Mouse (Mus musculus) spleen, adult 12 weeks (tissue): ENCODE measurements at regions not wholly inside any gene's neighbourhood (a gene's known extent, or its start where the extent isn't known, plus 50 kb on each side); places are given as distances from the start of the nearest gene placed in this dataset.
"Not testable (repeated sequence)": the region's sequence is repeated elsewhere in the genome, so short reads cannot be mapped to it uniquely, and the experiment has no call there.

Experiments
- DNase-seq: peaks from one replicate; pipeline ENCODE4 v3.0.0; 2022; ENCODE audit warnings: low spot score

GRCm38 (mm10) chrX:99732526-99732925, 88.3 kb upstream of the Tmem28 start:
- DNase-seq: no peak

GRCm38 (mm10) chrX:99725101-99725500, 95.7 kb upstream of the Tmem28 start:
- no peak for DNase-seq

GRCm38 (mm10) chrX:99695366-99695765, 125.5 kb upstream of the Tmem28 start:
- DNase-seq: no peak

- no peak for DNase-seq
Measured at GRCm38 (mm10) chrX:99690971-99691370, 129.8 kb upstream of the Tmem28 start.

GRCm38 (mm10) chrX:99689761-99690160, 131.1 kb upstream of the Tmem28 start:
- no peak for DNase-seq

GRCm38 (mm10) chrX:99682491-99682890, 138.3 kb upstream of the Tmem28 start:
- not testable (repeated sequence) for DNase-seq

GRCm38 (mm10) chrX:99667596-99667995, 153.2 kb upstream of the Tmem28 start:
- DNase-seq: no peak

GRCm38 (mm10) chrX:99662566-99662965, 158.3 kb upstream of the Tmem28 start:
- DNase-seq: no peak

GRCm38 (mm10) chrX:99659496-99660140, 161.2 kb upstream of the Tmem28 start:
- DNase-seq: no peak

- DNase-seq: peak; percentile 11
Measured at GRCm38 (mm10) chrX:99657790-99658451, 162.9 kb upstream of the Tmem28 start.

GRCm38 (mm10) chrX:99656988-99657387, 163.8 kb upstream of the Tmem28 start:
- DNase-seq: no peak

- no peak for DNase-seq
Measured at GRCm38 (mm10) chrX:99632211-99632775, 161.2 kb upstream of the Pja1 start.

GRCm38 (mm10) chrX:99624515-99625179, 153.6 kb upstream of the Pja1 start:
- no peak for DNase-seq

GRCm38 (mm10) chrX:99612130-99612759, 141.2 kb upstream of the Pja1 start:
- no peak for DNase-seq

GRCm38 (mm10) chrX:99610096-99610495, 139.0 kb upstream of the Pja1 start:
- DNase-seq: no peak

- no peak for DNase-seq
Measured at GRCm38 (mm10) chrX:99609591-99609990, 138.5 kb upstream of the Pja1 start.

GRCm38 (mm10) chrX:99608284-99608692, 137.2 kb upstream of the Pja1 start:
- no peak for DNase-seq

GRCm38 (mm10) chrX:99605084-99605824, 134.2 kb upstream of the Pja1 start:
- DNase-seq: no peak

- DNase-seq: no peak
Measured at GRCm38 (mm10) chrX:99603714-99604113, 132.6 kb upstream of the Pja1 start.

- DNase-seq: no peak
Measured at GRCm38 (mm10) chrX:99602268-99602885, 131.3 kb upstream of the Pja1 start.

GRCm38 (mm10) chrX:99595493-99595892, 124.4 kb upstream of the Pja1 start:
- DNase-seq: no peak
